Mouse (Mus musculus) liver, adult 2 months (tissue): Measurements from ENCODE around the gene Rpap2.

Source experiments
- CTCF ChIP-seq: fragments of 200-500 bp; IDR thresholded peaks from 2 replicates; pipeline ENCODE4 v1.5.1; 2011; ENCODE audit warnings: low read depth, low read length, control low read depth
- POLR2A ChIP-seq: fragments of 200-500 bp; IDR thresholded peaks from 2 replicates; pipeline ENCODE4 v1.6.1; 2011; ENCODE audit warnings: low read length, control low read depth; ENCODE audit not compliant: insufficient read depth; ENCODE audit errors: extremely low read depth

- no peak for TF ChIP-seq CTCF
- no peak for TF ChIP-seq POLR2A
Measured at GRCm38 (mm10) chr5:107706262-107706661, 109.1 kb downstream of the Rpap2 start.
